Mouse (Mus musculus) liver, adult 2 months (tissue): ENCODE measurements at regions not wholly inside any gene's neighbourhood (a gene's known extent, or its start where the extent isn't known, plus 50 kb on each side); places are given as distances from the start of the nearest gene placed in this dataset.

Experiments
- DNase-seq: peaks from one replicate; pipeline ENCODE4 v3.0.0-alpha.2; 2011; ENCODE audit warnings: low read depth, low spot score; ENCODE audit errors: extremely low read depth
- H3K27ac ChIP-seq: fragments of 200-500 bp; replicated peaks from 2 replicates; pipeline ENCODE4 v1.5.1; 2012; ENCODE audit warnings: low read depth, mild to moderate bottlenecking, control low read depth, inconsistent platforms, low read length; ENCODE audit not compliant: insufficient read depth
- H3K27me3 ChIP-seq: fragments of 200-500 bp; 2 replicates; pipeline ENCODE4 v1.6.1; 2012; ENCODE audit warnings: mild to moderate bottlenecking, moderate library complexity, low read length, inconsistent platforms; ENCODE audit not compliant: control insufficient read depth, insufficient read depth
- H3K36me3 ChIP-seq: fragments of 200-500 bp; 2 replicates; pipeline ENCODE4 v1.6.1; 2012; ENCODE audit warnings: low read length, inconsistent platforms; ENCODE audit not compliant: control insufficient read depth, insufficient read depth
- H3K4me1 ChIP-seq: fragments of 200-500 bp; 2 replicates; pipeline ENCODE4 v1.6.1; 2011; ENCODE audit warnings: low read length; ENCODE audit not compliant: control insufficient read depth, insufficient read depth
- H3K4me3 ChIP-seq: fragments of 200-500 bp; 2 replicates; pipeline ENCODE4 v1.5.1; 2011; ENCODE audit warnings: low read depth, mild to moderate bottlenecking, control low read depth, low read length, moderate library complexity; ENCODE audit not compliant: insufficient read depth
- H3K79me2 ChIP-seq: fragments of 200-500 bp; 2 replicates; pipeline ENCODE4 v1.6.1; 2012; ENCODE audit warnings: inconsistent platforms, mild to moderate bottlenecking, low read length, moderate library complexity; ENCODE audit not compliant: control insufficient read depth, insufficient read depth
- H3K9ac ChIP-seq: fragments of 200-500 bp; 2 replicates; pipeline ENCODE4 v1.6.1; 2012; ENCODE audit warnings: low read depth, mild to moderate bottlenecking, control low read depth, inconsistent platforms, low read length
- CTCF ChIP-seq: fragments of 200-500 bp; IDR thresholded peaks from 2 replicates; pipeline ENCODE4 v1.5.1; 2011; ENCODE audit warnings: low read depth, low read length, control low read depth
- POLR2A ChIP-seq: fragments of 200-500 bp; IDR thresholded peaks from 2 replicates; pipeline ENCODE4 v1.6.1; 2011; ENCODE audit warnings: low read length, control low read depth; ENCODE audit not compliant: insufficient read depth; ENCODE audit errors: extremely low read depth
- WGBS: fragments of 180-500 bp; shearing (Covaris S2); methylation state at CpG from one replicate; pipeline ENCODE4 v1.1.7; 2018; 5-methylcytosine and 5-hydroxymethylcytosine counted together

DNA sequence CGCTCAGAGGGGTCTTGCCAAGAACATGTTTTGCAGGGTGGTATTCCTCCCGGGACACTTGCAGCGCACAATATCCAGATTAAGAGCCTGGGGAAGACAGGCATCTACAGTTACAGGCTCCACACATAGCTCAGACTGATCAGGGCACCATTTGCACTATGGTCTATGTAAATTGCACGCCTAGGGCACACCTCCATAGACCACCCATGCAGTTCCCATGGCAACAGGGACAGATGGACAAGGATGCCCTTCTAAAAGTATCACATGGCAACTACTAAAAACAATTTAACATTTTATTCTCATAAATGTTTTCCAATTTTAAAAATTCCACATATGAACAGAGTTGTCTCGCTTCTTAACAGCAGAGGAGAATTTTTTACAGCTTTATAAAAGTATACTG is 158.7 kb upstream of the Actbl2 start:
- Histone ChIP-seq H3K4me3 (no peak overlapping the region), H3K79me2 (no peaks in the 10 kb centered on the region), H3K27ac (no peak overlapping the region), H3K27me3 (no peaks in the 10 kb centered on the region), H3K36me3 (no peaks in the 10 kb centered on the region), H3K9ac (no peak overlapping the region), H3K4me1 (no peaks in the 10 kb centered on the region)
- DNase-seq = no peak
- 97% methylated on average over 5 of the region's 5 CpGs for WGBS
- TF ChIP-seq POLR2A (no peak), CTCF (no peak)

DNA sequence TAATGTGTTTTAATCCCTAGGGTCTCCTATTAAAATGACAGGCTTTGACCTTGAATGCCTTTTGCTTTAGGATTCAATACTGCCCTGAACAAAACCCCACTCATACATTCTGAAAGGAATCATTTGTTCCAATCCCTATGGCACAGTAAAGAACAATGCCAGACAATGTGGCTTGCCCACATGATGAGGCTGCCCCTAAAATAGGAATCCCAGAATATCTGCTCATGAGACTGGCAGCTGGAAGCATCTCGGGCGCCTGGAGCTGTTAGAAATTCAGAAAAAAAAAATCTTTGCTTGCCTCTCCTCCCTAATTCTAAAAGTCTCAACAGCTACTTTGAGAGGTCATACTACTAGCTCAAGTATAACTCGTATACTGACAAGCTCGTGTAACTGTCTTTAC is 157.5 kb upstream of the Actbl2 start:
- WGBS = 87% methylated on average over 4 of the region's 4 CpGs
- H3K4me1 ChIP-seq = no peaks in the 10 kb centered on the region
- no peaks in the 10 kb centered on the region for H3K27me3 ChIP-seq

DNA sequence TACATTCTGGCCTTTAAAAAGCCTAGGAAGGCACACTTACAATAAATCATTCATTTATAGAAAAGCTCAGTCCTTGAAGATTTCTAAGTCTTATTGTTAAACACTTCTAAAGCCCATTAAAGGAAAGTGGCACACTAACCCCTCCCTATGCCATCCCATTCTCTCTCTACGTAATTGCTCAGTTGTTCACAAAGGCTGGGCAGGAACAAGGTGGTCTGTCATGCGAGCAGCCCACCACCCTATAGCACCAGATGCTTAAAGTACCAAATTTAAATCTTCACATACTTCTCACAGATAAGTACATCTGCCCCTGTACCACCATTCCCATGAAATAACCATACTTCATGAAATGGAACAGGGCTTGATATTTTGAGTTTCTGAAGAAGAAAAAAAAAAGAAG is 156.1 kb upstream of the Actbl2 start:
- WGBS = 85% methylated on average over 2 of the region's 2 CpGs
- no peaks in the 10 kb centered on the region for H3K4me1 ChIP-seq
- H3K27me3 ChIP-seq = no peaks in the 10 kb centered on the region

More for the DNA sequence above, 157.5 kb upstream of the Actbl2 start:
- Histone ChIP-seq H3K36me3 (no peaks in the 10 kb centered on the region), H3K79me2 (no peaks in the 10 kb centered on the region), H3K9ac (no peak overlapping the region), H3K27ac (no peak overlapping the region), H3K4me3 (no peak overlapping the region)
- TF ChIP-seq POLR2A (no peak), CTCF (no peak)
- DNase-seq = no peak

DNA sequence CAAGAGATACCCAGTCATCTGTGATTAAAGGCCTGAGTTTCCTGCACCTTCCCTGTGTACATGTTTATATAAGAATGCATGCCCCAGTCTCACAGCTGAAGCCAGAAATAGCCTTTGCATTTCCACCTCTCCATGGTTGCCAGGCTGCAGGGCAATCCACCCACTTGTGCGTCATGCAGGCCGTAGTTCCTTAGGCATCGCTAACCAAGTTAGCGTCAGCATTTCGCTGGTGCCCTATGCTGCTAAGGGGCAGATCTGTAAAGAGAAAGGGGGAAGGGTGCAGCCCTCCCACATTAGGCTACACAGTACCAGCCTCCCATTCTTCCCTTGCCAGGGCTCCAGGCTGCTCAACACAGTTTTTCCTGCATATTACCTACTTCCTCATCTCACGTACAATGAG is 155.6 kb upstream of the Actbl2 start:
- H3K79me2 ChIP-seq = no peaks in the 10 kb centered on the region
- H3K27ac ChIP-seq = no peak overlapping the region
- no peak for TF ChIP-seq CTCF
- TF ChIP-seq POLR2A = no peak
- H3K27me3 ChIP-seq = no peaks in the 10 kb centered on the region
- H3K4me1 ChIP-seq = no peaks in the 10 kb centered on the region
- no peak overlapping the region for H3K4me3 ChIP-seq
- no peaks in the 10 kb centered on the region for H3K36me3 ChIP-seq
- H3K9ac ChIP-seq = no peak overlapping the region
- DNase-seq = no peak
- 90% methylated on average over 6 of the region's 6 CpGs for WGBS

More for the DNA sequence above, 156.1 kb upstream of the Actbl2 start:
- no peak for TF ChIP-seq POLR2A
- TF ChIP-seq CTCF = no peak
- no peak overlapping the region for H3K27ac ChIP-seq
- H3K79me2 ChIP-seq = no peaks in the 10 kb centered on the region
- H3K36me3 ChIP-seq = no peaks in the 10 kb centered on the region
- H3K9ac ChIP-seq = no peak overlapping the region
- H3K4me3 ChIP-seq = no peak overlapping the region
- DNase-seq = no peak

DNA sequence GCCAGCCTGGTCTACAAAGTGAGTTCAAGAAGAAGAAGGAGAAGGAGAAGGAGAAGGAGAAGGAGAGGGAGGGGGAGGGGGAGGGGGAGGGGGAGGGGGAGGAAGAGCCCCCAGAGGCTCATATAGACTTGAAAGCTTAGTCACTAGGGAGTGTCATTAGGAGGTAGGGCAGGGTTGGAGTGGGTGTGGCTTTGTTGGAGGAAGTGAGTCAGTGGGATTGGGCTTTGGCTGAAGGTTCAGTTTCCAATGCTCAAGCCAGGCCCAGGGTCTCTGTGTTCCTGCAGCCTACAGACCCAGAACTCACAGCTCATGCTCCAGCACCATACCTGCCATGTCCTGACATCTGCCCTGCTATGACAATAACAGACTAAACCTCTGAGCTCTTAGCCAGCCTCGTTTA is 154.4 kb upstream of the Actbl2 start:
- no peak for DNase-seq
- Histone ChIP-seq H3K9ac (no peak overlapping the region), H3K27ac (no peak overlapping the region), H3K36me3 (no peaks in the 10 kb centered on the region), H3K79me2 (no peaks in the 10 kb centered on the region), H3K4me3 (no peak overlapping the region), H3K27me3 (no peaks in the 10 kb centered on the region), H3K4me1 (no peaks in the 10 kb centered on the region)
- no peak for TF ChIP-seq CTCF
- no peak for TF ChIP-seq POLR2A
- WGBS = 75% methylated on average over 1 of the region's 1 CpGs

DNA sequence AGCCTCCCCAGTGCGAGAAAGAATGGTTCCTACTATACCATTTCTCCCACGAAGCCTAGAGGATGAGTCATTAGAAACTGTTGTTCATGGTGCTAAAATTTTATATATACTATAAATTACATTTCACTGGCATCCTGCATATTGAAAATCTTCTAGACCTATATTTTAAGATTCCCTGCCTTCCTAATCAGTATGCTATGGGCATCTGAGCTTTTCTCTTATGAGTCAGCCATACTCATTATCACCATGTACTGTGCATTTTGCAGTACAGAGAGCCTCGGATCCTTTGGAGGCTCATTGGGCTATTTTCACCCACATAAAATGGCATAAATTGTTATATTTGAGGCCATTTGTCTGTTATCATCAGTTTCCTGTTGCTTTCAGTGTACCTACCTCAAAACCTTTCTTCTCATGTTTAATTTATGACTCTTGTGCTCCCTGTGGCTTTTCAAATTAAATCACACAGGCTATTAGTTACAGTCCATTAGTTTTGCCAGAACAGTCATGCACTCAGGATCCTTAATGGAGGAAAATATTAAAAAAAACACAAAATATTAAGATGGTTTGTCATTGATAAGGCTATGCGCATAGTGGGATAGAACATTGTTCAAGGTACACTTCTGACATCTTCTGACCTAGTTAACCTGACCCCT is 150.1 kb upstream of the Actbl2 start:
- no peaks in the 10 kb centered on the region for H3K36me3 ChIP-seq
- H3K4me3 ChIP-seq = no peak overlapping the region
- no peaks in the 10 kb centered on the region for H3K4me1 ChIP-seq
- no peaks in the 10 kb centered on the region for H3K27me3 ChIP-seq
- DNase-seq = no peak
- no peak overlapping the region for H3K9ac ChIP-seq
- H3K79me2 ChIP-seq = no peaks in the 10 kb centered on the region
- WGBS = 95% methylated on average over 4 of the region's 4 CpGs
- no peak overlapping the region for H3K27ac ChIP-seq
- TF ChIP-seq POLR2A (no peak), CTCF (no peak)
